Mouse (Mus musculus): ENCODE measurements around the gene Slc8a3. TPM values are rescaled to one million over a fixed set of nuclear protein-coding genes. Genes with fewer than 3 reads are reported as not detected.

Gene Slc8a3
- polyA plus RNA-seq, 1 experiment = not detected

GRCm38 (mm10) chr12:81274616-81275015 lies 58.4 kb downstream of the Slc8a3 start:
- Histone ChIP-seq H3K27ac (ENCODE audit: insufficient read depth, low read length) (no peak overlapping the region), H3K4me3 (ENCODE audit: extremely low read depth, insufficient read depth, insufficient read length) (no peak overlapping the region), H3K27me3 (ENCODE audit: control insufficient read depth, insufficient read depth, low read length) (no peaks in the 10 kb centered on the region), H3K36me3 (ENCODE audit: control insufficient read depth, insufficient read depth, low read length) (no peaks in the 10 kb centered on the region), H3K4me1 (ENCODE audit: control insufficient read depth, insufficient read depth, insufficient read length) (no peaks in the 10 kb centered on the region)
- TF ChIP-seq POLR2A (IDR thresholded peaks at IDR 0.05; ENCODE audit: low read depth, low read length) (no peak), CTCF (IDR thresholded peaks at IDR 0.05; ENCODE audit: extremely low read depth, insufficient read depth, insufficient read length, insufficient replicate concordance) (no peak)
- no peak for DNase-seq (ENCODE audit: low read depth in 1 of 2, low spot score in 2 of 2)
- WGBS = 69% methylated on average over 4 of the region's 4 CpGs

- H3K4me3 ChIP-seq (ENCODE audit: extremely low read depth, insufficient read depth, insufficient read length) = no peak overlapping the region
- WGBS = 63% methylated on average over 3 of the region's 3 CpGs
- H3K27me3 ChIP-seq (ENCODE audit: control insufficient read depth, insufficient read depth, low read length) = no peaks in the 10 kb centered on the region
- no peak overlapping the region for H3K27ac ChIP-seq (ENCODE audit: insufficient read depth, low read length)
- H3K4me1 ChIP-seq (ENCODE audit: control insufficient read depth, insufficient read depth, insufficient read length) = no peaks in the 10 kb centered on the region
- H3K36me3 ChIP-seq (ENCODE audit: control insufficient read depth, insufficient read depth, low read length) = no peaks in the 10 kb centered on the region
- no peak for DNase-seq (ENCODE audit: low read depth in 1 of 2, low spot score in 2 of 2)
- TF ChIP-seq CTCF (IDR thresholded peaks at IDR 0.05; ENCODE audit: extremely low read depth, insufficient read depth, insufficient read length, insufficient replicate concordance) (no peak), POLR2A (IDR thresholded peaks at IDR 0.05; ENCODE audit: low read depth, low read length) (no peak)
Observed at GRCm38 (mm10) chr12:81273333-81273732, 59.6 kb downstream of the Slc8a3 start.

DNA sequence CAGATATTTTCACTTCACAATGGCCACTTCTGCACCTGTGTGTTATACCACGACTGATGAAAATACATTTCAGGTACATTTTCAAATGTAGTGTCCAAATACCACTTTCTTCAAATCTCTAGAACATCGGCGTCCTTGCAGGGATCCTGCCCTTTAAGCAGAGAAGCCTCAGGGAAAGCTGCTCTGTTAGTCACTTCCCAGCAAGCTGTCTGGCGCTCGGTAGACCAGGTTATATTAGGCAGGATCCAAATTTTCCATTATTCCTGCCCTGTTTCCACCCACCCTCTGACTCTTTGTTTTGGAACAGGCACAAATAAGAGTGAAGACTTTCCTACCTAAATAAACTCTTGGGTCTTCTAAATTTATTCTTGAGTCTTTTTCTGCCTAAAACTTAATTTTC lies 63.7 kb downstream of the Slc8a3 start:
- no peak for TF ChIP-seq CTCF (IDR thresholded peaks at IDR 0.05; ENCODE audit: extremely low read depth, insufficient read depth, insufficient read length, insufficient replicate concordance)
- no peak for TF ChIP-seq POLR2A (IDR thresholded peaks at IDR 0.05; ENCODE audit: low read depth, low read length)
- no peak for DNase-seq (ENCODE audit: low read depth in 1 of 2, low spot score in 2 of 2)

DNA sequence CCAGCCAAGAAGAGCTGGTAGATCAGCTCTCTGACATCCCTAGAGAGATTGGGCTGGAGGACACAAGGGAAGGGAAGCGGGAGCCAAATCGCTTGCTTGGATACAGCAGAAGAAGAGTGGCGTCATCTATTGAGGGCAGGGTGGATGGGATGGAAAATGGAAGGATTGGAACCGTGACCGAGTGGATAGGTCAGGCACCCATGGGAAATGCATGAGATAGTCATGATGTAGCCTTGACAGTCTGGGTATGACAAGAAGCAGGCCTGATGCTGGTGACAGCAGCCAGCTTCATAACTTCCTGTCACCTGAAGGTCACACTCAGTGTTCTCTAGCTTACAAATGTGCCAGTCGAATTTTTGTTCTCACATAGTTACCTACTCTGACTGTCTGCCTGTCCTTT lies 70.2 kb downstream of the Slc8a3 start:
- 81% methylated on average over 6 of the region's 6 CpGs for WGBS
- Histone ChIP-seq H3K36me3 (ENCODE audit: control insufficient read depth, insufficient read depth, low read length) (no peaks in the 10 kb centered on the region), H3K27me3 (ENCODE audit: control insufficient read depth, insufficient read depth, low read length) (no peaks in the 10 kb centered on the region), H3K4me1 (ENCODE audit: control insufficient read depth, insufficient read depth, insufficient read length) (no peaks in the 10 kb centered on the region), H3K27ac (ENCODE audit: insufficient read depth, low read length) (no peak overlapping the region), H3K4me3 (ENCODE audit: extremely low read depth, insufficient read depth, insufficient read length) (no peak overlapping the region)
- DNase-seq (ENCODE audit: low read depth in 1 of 2, low spot score in 2 of 2) = no peak
- TF ChIP-seq POLR2A (IDR thresholded peaks at IDR 0.05; ENCODE audit: low read depth, low read length) (no peak), CTCF (IDR thresholded peaks at IDR 0.05; ENCODE audit: extremely low read depth, insufficient read depth, insufficient read length, insufficient replicate concordance) (no peak)

More for the DNA sequence above, 63.7 kb downstream of the Slc8a3 start:
- no peak overlapping the region for H3K4me3 ChIP-seq (ENCODE audit: extremely low read depth, insufficient read depth, insufficient read length)
- H3K27me3 ChIP-seq (ENCODE audit: control insufficient read depth, insufficient read depth, low read length) = no peaks in the 10 kb centered on the region
- no peaks in the 10 kb centered on the region for H3K36me3 ChIP-seq (ENCODE audit: control insufficient read depth, insufficient read depth, low read length)
- 85% methylated on average over 5 of the region's 5 CpGs for WGBS
- no peaks in the 10 kb centered on the region for H3K4me1 ChIP-seq (ENCODE audit: control insufficient read depth, insufficient read depth, insufficient read length)
- H3K27ac ChIP-seq (ENCODE audit: insufficient read depth, low read length) = no peak overlapping the region

- no peaks in the 10 kb centered on the region for H3K36me3 ChIP-seq (ENCODE audit: control insufficient read depth, insufficient read depth, low read length)
- no peak overlapping the region for H3K27ac ChIP-seq (ENCODE audit: insufficient read depth, low read length)
- 84% methylated on average over 3 of the region's 3 CpGs for WGBS
- H3K27me3 ChIP-seq (ENCODE audit: control insufficient read depth, insufficient read depth, low read length) = no peaks in the 10 kb centered on the region
- no peak for TF ChIP-seq POLR2A (IDR thresholded peaks at IDR 0.05; ENCODE audit: low read depth, low read length)
- DNase-seq (ENCODE audit: low read depth in 1 of 2, low spot score in 2 of 2) = no peak
- no peaks in the 10 kb centered on the region for H3K4me1 ChIP-seq (ENCODE audit: control insufficient read depth, insufficient read depth, insufficient read length)
- no peak overlapping the region for H3K4me3 ChIP-seq (ENCODE audit: extremely low read depth, insufficient read depth, insufficient read length)
Observed at GRCm38 (mm10) chr12:81258215-81258614, 74.8 kb downstream of the Slc8a3 start.

DNA sequence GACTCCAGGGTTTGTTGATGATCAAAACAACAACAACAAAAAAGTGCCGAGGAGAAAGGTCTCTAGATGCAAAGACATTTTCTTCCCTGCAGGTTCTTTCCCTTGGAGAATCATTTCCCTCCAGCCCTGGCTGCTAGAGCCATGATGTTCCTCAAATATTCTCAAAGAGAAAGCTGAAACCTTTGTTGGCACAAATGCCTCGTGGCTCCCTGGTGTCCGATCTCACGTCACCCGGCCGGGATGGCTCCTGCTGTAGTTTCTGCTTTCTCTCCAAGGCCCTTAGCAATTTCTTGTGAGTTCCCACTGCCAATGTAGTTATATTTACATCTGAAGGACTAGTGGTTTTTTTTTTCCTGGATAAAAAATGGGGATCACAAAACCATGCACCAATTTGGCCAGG lies 87.6 kb downstream of the Slc8a3 start:
- Histone ChIP-seq H3K27ac (ENCODE audit: insufficient read depth, low read length) (no peak overlapping the region), H3K27me3 (ENCODE audit: control insufficient read depth, insufficient read depth, low read length) (no peaks in the 10 kb centered on the region), H3K36me3 (ENCODE audit: control insufficient read depth, insufficient read depth, low read length) (no peaks in the 10 kb centered on the region), H3K4me1 (ENCODE audit: control insufficient read depth, insufficient read depth, insufficient read length) (no peaks in the 10 kb centered on the region), H3K4me3 (ENCODE audit: extremely low read depth, insufficient read depth, insufficient read length) (no peak overlapping the region)
- DNase-seq (ENCODE audit: low read depth in 1 of 2, low spot score in 2 of 2) = no peak
- WGBS = 85% methylated on average over 6 of the region's 6 CpGs
- TF ChIP-seq POLR2A (IDR thresholded peaks at IDR 0.05; ENCODE audit: low read depth, low read length) (no peak), CTCF (IDR thresholded peaks at IDR 0.05; ENCODE audit: extremely low read depth, insufficient read depth, insufficient read length, insufficient replicate concordance) (no peak)

GRCm38 (mm10) chr12:81244954-81245353 lies 88.0 kb downstream of the Slc8a3 start:
- H3K4me3 ChIP-seq (ENCODE audit: extremely low read depth, insufficient read depth, insufficient read length) = no peak overlapping the region

More at GRCm38 (mm10) chr12:81244954-81245353, 88.0 kb downstream of the Slc8a3 start:
- Histone ChIP-seq H3K27ac (ENCODE audit: insufficient read depth, low read length) (no peak overlapping the region), H3K27me3 (ENCODE audit: control insufficient read depth, insufficient read depth, low read length) (no peaks in the 10 kb centered on the region), H3K36me3 (ENCODE audit: control insufficient read depth, insufficient read depth, low read length) (no peaks in the 10 kb centered on the region), H3K4me1 (ENCODE audit: control insufficient read depth, insufficient read depth, insufficient read length) (no peaks in the 10 kb centered on the region)
- WGBS = 78% methylated on average over 7 of the region's 7 CpGs
- DNase-seq (ENCODE audit: low read depth in 1 of 2, low spot score in 2 of 2) = no peak
- TF ChIP-seq POLR2A (IDR thresholded peaks at IDR 0.05; ENCODE audit: low read depth, low read length) = no peak
- no peak for TF ChIP-seq CTCF (IDR thresholded peaks at IDR 0.05; ENCODE audit: extremely low read depth, insufficient read depth, insufficient read length, insufficient replicate concordance)
